Mouse (Mus musculus): Measurements from ENCODE around the gene P3h2.

P3h2 gene

GRCm38 (mm10) chr16:26070376-26070775 is 35.2 kb downstream of the P3h2 start:
- DNase-seq (ENCODE audit: low spot score), result no peak

- no peak for DNase-seq (ENCODE audit: low spot score)
These were observed 40.5 kb downstream of the P3h2 start for GRCm38 (mm10) chr16:26065060-26065459.

- no peak for DNase-seq (ENCODE audit: low spot score)
These were observed 45.1 kb downstream of the P3h2 start for GRCm38 (mm10) chr16:26060239-26061085.

- no peak for DNase-seq (ENCODE audit: low spot score)
These were observed 52.0 kb downstream of the P3h2 start for GRCm38 (mm10) chr16:26053631-26054030.

- DNase-seq (ENCODE audit: low spot score), result no peak
These were observed 56.0 kb downstream of the P3h2 start for GRCm38 (mm10) chr16:26049393-26050087.

GRCm38 (mm10) chr16:26047870-26048269 is 57.7 kb downstream of the P3h2 start:
- DNase-seq (ENCODE audit: low spot score), result no peak

GRCm38 (mm10) chr16:26047396-26047795 is 58.2 kb downstream of the P3h2 start:
- no peak for DNase-seq (ENCODE audit: low spot score)

GRCm38 (mm10) chr16:26041929-26042303 is 63.7 kb downstream of the P3h2 start:
- DNase-seq (ENCODE audit: low spot score), result no peak

- DNase-seq (ENCODE audit: low spot score), result no peak
These were observed 64.3 kb downstream of the P3h2 start for GRCm38 (mm10) chr16:26041021-26041928.

- no peak for DNase-seq (ENCODE audit: low spot score)
These were observed 66.3 kb downstream of the P3h2 start for GRCm38 (mm10) chr16:26039320-26039719.

- DNase-seq (ENCODE audit: low spot score), result no peak
These were observed 70.1 kb downstream of the P3h2 start for GRCm38 (mm10) chr16:26035525-26035924.

GRCm38 (mm10) chr16:26035079-26035478 is 70.5 kb downstream of the P3h2 start:
- DNase-seq (ENCODE audit: low spot score), result no peak

GRCm38 (mm10) chr16:26029424-26030012 is 76.1 kb downstream of the P3h2 start:
- DNase-seq (ENCODE audit: low spot score), result no peak

- DNase-seq (ENCODE audit: low spot score), result no peak
These were observed 79.2 kb downstream of the P3h2 start for GRCm38 (mm10) chr16:26026416-26026815.

GRCm38 (mm10) chr16:26024543-26024942 is 81.0 kb downstream of the P3h2 start:
- no peak for DNase-seq (ENCODE audit: low spot score)

GRCm38 (mm10) chr16:26023352-26023751 is 82.2 kb downstream of the P3h2 start:
- DNase-seq (ENCODE audit: low spot score), result no peak

GRCm38 (mm10) chr16:26021759-26022158 is 83.8 kb downstream of the P3h2 start:
- no peak for DNase-seq (ENCODE audit: low spot score)

GRCm38 (mm10) chr16:26005811-26006210 is 99.8 kb downstream of the P3h2 start:
- no peak for DNase-seq (ENCODE audit: low spot score)

GRCm38 (mm10) chr16:26003261-26003660 is 102.3 kb downstream of the P3h2 start:
- no peak for DNase-seq (ENCODE audit: low spot score)

- no peak for DNase-seq (ENCODE audit: low spot score)
These were observed 102.7 kb downstream of the P3h2 start for GRCm38 (mm10) chr16:26002848-26003247.

GRCm38 (mm10) chr16:25994605-25995004 is 111.0 kb downstream of the P3h2 start:
- no peak for DNase-seq (ENCODE audit: low spot score)

- no peak for DNase-seq (ENCODE audit: low spot score)
These were observed 118.4 kb downstream of the P3h2 start for GRCm38 (mm10) chr16:25987221-25987620.

All from layer of hippocampus, adult 9-10 months (tissue).